Mouse (Mus musculus): Measurements from ENCODE around the gene Gnai1. TPM values are rescaled to one million over a fixed set of nuclear protein-coding genes. Genes with fewer than 3 reads are reported as not detected.
A peak's percentile ranks its signal among the peaks of the same experiment; 100 is the strongest.

Gene Gnai1
- polyA plus RNA-seq, 1 experiment from 2014 or later: 26.9 TPM

GRCm38 (mm10) chr5:18274352-18274940 lies 85.7 kb downstream of the Gnai1 start:
- Histone ChIP-seq H3K4me1 (replicated peaks) (no peaks in the 10 kb centered on the region), H3K27me3 (replicated peaks) (no peaks in the 10 kb centered on the region), H3K36me3 (no peaks in the 10 kb centered on the region), H3K4me2 (replicated peaks) (no peak overlapping the region), H3K9ac (no peak overlapping the region), H3K27ac (no peak overlapping the region), H3K4me3 (replicated peaks) (no peak overlapping the region), H3K9me3 (no peaks in the 10 kb centered on the region)
- ATAC-seq: no peak
- 91% methylated on average over 7 of the region's 7 CpGs for WGBS

GRCm38 (mm10) chr5:18273291-18274284 lies 86.6 kb downstream of the Gnai1 start:
- no peak for ATAC-seq
- no peak overlapping the region for H3K27ac ChIP-seq
- WGBS: 75% methylated on average over 11 of the region's 11 CpGs
- H3K4me3 ChIP-seq (replicated peaks): no peak overlapping the region
- H3K4me1 ChIP-seq (replicated peaks): no peaks in the 10 kb centered on the region
- no peak overlapping the region for H3K9ac ChIP-seq
- no peak overlapping the region for H3K4me2 ChIP-seq (replicated peaks)
- H3K36me3 ChIP-seq: no peaks in the 10 kb centered on the region
- no peaks in the 10 kb centered on the region for H3K27me3 ChIP-seq (replicated peaks)
- H3K9me3 ChIP-seq: no peaks in the 10 kb centered on the region

GRCm38 (mm10) chr5:18250379-18251017 lies 109.7 kb downstream of the Gnai1 start:
- no peaks in the 10 kb centered on the region for H3K9me3 ChIP-seq

GRCm38 (mm10) chr5:18249132-18249531 lies 111.0 kb downstream of the Gnai1 start:
- Histone ChIP-seq H3K27ac (no peak overlapping the region), H3K4me2 (replicated peaks) (no peak overlapping the region), H3K4me3 (replicated peaks) (no peak overlapping the region), H3K9ac (no peak overlapping the region), H3K4me1 (replicated peaks) (no peaks in the 10 kb centered on the region), H3K27me3 (replicated peaks) (no peaks in the 10 kb centered on the region), H3K36me3 (no peaks in the 10 kb centered on the region), H3K9me3 (no peaks in the 10 kb centered on the region)
- ATAC-seq: peak; percentile 52; the same call in 1 of the 2 replicates
- 48% methylated on average over 5 of the region's 5 CpGs for WGBS

More at GRCm38 (mm10) chr5:18250379-18251017, 109.7 kb downstream of the Gnai1 start:
- Histone ChIP-seq H3K27ac (peak overlapping the region; percentile 17; the same call in 1 of the 2 replicates), H3K27me3 (replicated peaks) (no peaks in the 10 kb centered on the region), H3K4me1 (replicated peaks) (no peaks in the 10 kb centered on the region), H3K36me3 (no peaks in the 10 kb centered on the region), H3K4me2 (replicated peaks) (no peak overlapping the region), H3K9ac (no peak overlapping the region), H3K4me3 (replicated peaks) (no peak overlapping the region)
- peak; percentile 85 for ATAC-seq
- WGBS: 60% methylated on average over 5 of the region's 5 CpGs

- Histone ChIP-seq H3K4me1 (replicated peaks) (no peaks in the 10 kb centered on the region), H3K27ac (no peak overlapping the region), H3K4me2 (replicated peaks) (no peak overlapping the region), H3K36me3 (no peaks in the 10 kb centered on the region), H3K9me3 (no peaks in the 10 kb centered on the region), H3K4me3 (replicated peaks) (no peak overlapping the region), H3K27me3 (replicated peaks) (no peaks in the 10 kb centered on the region), H3K9ac (no peak overlapping the region)
- WGBS: 50% methylated on average over 1 of the region's 1 CpGs
- ATAC-seq: no peak
These were observed 130.8 kb downstream of the Gnai1 start for GRCm38 (mm10) chr5:18229396-18229795.

GRCm38 (mm10) chr5:18228866-18229265 lies 131.3 kb downstream of the Gnai1 start:
- ATAC-seq: no peak
- Histone ChIP-seq H3K4me2 (replicated peaks) (no peak overlapping the region), H3K36me3 (no peaks in the 10 kb centered on the region), H3K27ac (no peak overlapping the region), H3K9ac (no peak overlapping the region), H3K4me1 (replicated peaks) (no peaks in the 10 kb centered on the region), H3K4me3 (replicated peaks) (no peak overlapping the region), H3K9me3 (no peaks in the 10 kb centered on the region), H3K27me3 (replicated peaks) (no peaks in the 10 kb centered on the region)
- WGBS: 65% methylated on average over 7 of the region's 7 CpGs

GRCm38 (mm10) chr5:18220873-18221272 lies 139.3 kb downstream of the Gnai1 start:
- no peak for ATAC-seq
- H3K27me3 ChIP-seq (replicated peaks): no peaks in the 10 kb centered on the region
- no peak overlapping the region for H3K4me2 ChIP-seq (replicated peaks)
- 54% methylated on average over 1 of the region's 1 CpGs for WGBS
- H3K36me3 ChIP-seq: no peaks in the 10 kb centered on the region
- H3K4me3 ChIP-seq (replicated peaks): no peak overlapping the region
- no peaks in the 10 kb centered on the region for H3K9me3 ChIP-seq
- no peak overlapping the region for H3K27ac ChIP-seq
- H3K4me1 ChIP-seq (replicated peaks): no peaks in the 10 kb centered on the region
- no peak overlapping the region for H3K9ac ChIP-seq

GRCm38 (mm10) chr5:18218292-18218691 lies 141.9 kb downstream of the Gnai1 start:
- 68% methylated on average over 2 of the region's 2 CpGs for WGBS
- no peaks in the 10 kb centered on the region for H3K4me1 ChIP-seq (replicated peaks)
- no peak overlapping the region for H3K27ac ChIP-seq

GRCm38 (mm10) chr5:18217856-18218255 lies 142.3 kb downstream of the Gnai1 start:
- Histone ChIP-seq H3K27ac (no peak overlapping the region), H3K4me2 (replicated peaks) (no peak overlapping the region), H3K4me1 (replicated peaks) (no peaks in the 10 kb centered on the region), H3K4me3 (replicated peaks) (no peak overlapping the region), H3K9me3 (no peaks in the 10 kb centered on the region), H3K36me3 (no peaks in the 10 kb centered on the region), H3K9ac (no peak overlapping the region), H3K27me3 (replicated peaks) (no peaks in the 10 kb centered on the region)
- no peak for ATAC-seq

More at GRCm38 (mm10) chr5:18218292-18218691, 141.9 kb downstream of the Gnai1 start:
- no peak for ATAC-seq
- Histone ChIP-seq H3K4me3 (replicated peaks) (no peak overlapping the region), H3K36me3 (no peaks in the 10 kb centered on the region), H3K27me3 (replicated peaks) (no peaks in the 10 kb centered on the region), H3K9ac (no peak overlapping the region), H3K4me2 (replicated peaks) (no peak overlapping the region), H3K9me3 (no peaks in the 10 kb centered on the region)

Data from intestine, embryonic 15.5 days (tissue).